Mouse (Mus musculus): ENCODE data around the gene Slc27a1.

The Slc27a1 gene

DNA sequence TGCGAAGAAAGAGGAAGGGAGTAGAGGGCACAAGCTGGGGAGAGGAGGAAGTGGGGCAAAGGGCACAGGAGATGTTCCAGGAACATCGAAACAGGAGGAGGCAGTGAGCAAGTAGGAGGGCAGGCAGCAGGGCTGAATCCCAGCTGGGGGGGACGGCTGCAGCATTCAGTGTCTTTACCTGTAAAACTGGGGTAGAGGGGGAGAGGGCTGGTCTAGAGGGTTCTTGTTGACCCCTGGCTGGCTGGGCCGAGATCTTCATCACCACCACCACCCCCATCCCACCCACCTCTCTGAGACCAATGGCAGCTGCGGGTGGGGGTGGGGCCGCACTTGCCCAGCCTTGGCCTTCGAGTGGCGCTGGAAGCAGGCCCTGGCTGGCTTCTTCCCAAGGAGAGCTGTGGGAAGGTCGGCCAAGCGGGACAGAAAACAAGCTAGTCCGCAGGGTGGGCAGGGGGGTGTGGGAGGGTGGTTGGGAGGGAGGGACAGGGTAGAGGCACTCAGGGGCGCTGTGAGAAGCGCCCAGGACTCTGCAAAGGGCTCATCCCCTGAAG, at the start of gene Slc27a1:
Slc27a1 (plus strand) TSS at position 496 of the 551 bp plus-strand sequence.
- no peak for DNase-seq (ENCODE audit: low read depth, low spot score)

- peak; percentile 70 for DNase-seq (ENCODE audit: low read depth, low spot score)
Measured at GRCm38 (mm10) chr8:71519037-71519825, 49.5 kb upstream of the Slc27a1 start.

DNA sequence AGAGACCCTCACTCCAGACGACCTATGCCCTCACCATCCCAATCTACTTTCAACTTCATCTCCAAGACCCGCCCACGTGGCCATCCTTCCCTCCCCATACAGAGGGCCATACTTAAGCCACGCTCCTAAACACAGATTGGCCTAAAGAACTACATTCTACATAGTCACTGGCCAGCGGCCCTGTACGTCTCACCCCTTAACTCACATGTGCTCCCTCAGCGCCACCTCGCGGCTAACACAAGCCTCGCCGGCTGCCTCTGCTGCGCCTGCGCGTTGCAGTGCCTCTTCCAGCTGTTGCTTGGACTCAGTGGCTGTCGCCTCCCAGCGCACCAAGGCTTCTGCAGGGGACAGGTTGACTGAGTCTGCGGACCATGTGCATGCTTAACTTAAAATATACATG, 47.0 kb upstream of the Slc27a1 start:
- peak; percentile 95 for DNase-seq (ENCODE audit: low read depth, low spot score)

GRCm38 (mm10) chr8:71525226-71526050, 43.2 kb upstream of the Slc27a1 start, which contains the start of gene Ccdc194:
TSS of gene Ccdc194 (minus strand) at chr8:71525711.
- no peak for DNase-seq (ENCODE audit: low read depth, low spot score)

DNA sequence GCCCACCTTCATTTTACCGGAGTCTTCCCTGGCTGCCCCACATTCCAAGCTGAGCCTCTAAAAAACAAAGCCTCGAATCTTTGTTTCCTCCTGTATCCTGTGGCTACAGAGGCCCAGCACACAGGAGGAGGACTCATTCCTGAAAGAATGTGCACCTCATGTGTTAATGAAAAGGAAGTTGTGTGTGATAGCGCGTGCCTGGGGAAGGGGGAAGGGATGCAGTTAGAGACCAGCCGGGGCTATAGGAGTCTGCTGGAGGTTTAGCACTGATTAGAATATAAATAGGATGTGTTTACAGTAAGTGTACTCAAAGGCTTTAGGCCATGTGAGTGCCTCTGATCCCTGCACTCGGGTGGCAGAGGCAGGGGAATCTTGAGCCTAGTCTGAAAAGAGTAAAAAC, 42.4 kb upstream of the Slc27a1 start:
- no peak for DNase-seq (ENCODE audit: low read depth, low spot score)

- DNase-seq (ENCODE audit: low read depth, low spot score) = no peak
Measured at GRCm38 (mm10) chr8:71527162-71527870, 41.4 kb upstream of the Slc27a1 start.

DNA sequence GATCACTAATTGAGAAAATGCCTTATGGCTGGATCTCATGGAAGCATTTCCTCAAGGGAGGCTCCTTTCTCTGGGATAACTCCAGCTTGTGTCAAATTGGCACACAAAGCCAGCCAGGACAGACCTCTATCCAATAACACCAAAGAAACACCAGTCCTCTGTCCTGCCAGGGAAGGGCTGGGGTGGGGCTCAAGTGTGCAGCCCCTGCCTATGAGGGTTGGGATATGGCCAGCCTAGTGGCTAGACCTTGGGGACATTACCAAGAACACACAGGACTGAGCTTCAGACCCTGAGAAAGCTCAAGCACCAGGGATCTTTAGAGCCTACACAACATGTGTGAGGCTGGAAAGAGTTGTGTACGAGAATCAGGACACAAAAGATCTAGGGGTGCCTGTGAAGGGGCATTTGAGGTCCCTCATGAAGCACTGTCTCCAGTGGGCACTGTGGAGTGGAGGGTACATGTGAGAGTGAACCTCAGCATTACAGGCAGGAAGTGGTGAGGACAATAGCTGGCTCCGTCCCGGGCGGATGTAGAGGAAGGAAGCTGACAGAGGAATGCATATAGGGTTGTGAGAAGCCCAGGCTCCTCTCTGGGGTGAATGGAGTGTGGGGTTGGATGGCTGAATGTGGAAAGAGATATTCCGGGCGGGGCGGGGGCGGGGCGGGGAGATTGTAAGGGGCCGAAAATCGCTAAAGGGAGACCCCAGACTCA, 40.2 kb upstream of the Slc27a1 start:
- DNase-seq (ENCODE audit: low read depth, low spot score) = no peak

DNA sequence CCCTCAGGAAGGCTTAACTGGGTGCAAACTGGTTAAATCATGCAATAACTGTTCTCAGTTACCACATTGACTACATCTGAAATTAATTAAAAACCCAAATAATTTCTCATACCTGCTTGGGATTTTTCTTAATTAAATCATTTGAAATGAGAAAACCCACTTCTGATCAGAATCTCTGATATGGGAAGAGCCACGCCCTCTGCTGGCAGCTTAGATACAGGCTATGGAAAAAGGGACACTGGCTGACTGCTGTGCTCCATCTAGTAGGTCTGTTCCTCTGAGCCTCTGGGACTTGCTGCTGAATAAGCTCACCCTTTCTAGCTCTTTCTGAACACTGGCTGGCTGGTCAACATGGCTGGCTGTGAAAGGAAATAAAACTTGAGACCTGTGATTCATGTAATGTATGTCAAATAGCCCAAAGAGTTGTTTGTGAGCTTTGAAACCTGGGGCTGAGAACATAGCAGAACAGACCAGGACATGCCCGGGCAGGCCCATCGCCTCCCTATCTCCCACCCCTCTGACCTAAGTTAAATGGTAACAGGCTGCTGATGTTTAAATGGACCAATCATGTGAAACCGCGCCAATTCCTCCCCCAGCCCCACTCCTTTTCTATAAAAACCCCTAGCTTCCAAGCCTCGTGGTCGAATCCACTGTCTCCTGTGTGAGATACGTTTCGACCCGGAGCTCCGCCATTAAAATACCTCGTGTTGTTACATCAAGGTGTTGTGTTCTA, 37.8 kb upstream of the Slc27a1 start:
- DNase-seq (ENCODE audit: low read depth, low spot score) = peak; percentile 48

DNA sequence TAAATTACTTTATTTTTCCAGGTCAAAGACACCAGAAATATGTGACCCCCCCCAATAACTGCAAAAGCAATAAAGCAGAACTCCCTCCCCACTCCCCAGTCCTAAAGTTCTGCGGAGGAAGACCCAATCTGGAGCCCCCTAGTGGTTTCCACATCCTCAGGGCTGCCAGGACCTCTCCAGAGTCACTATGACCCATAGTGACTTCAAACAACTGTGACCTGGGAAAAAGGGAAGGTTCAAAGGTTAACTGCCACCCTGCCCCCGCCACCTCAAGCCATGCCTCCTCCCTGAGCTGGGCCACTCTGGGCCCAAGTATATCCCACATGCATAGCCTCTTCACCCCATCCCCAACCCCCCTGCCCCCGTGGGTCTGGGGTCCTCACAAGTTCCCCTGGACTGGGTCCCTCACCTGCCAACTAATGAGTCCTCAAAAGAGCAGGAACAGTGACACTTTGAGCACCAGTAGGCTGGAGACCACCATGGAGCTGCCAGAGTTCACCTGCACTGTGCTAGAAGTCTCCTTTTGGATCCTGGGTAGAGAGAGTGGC, 34.3 kb upstream of the Slc27a1 start:
- DNase-seq (ENCODE audit: low read depth, low spot score) = no peak

DNA sequence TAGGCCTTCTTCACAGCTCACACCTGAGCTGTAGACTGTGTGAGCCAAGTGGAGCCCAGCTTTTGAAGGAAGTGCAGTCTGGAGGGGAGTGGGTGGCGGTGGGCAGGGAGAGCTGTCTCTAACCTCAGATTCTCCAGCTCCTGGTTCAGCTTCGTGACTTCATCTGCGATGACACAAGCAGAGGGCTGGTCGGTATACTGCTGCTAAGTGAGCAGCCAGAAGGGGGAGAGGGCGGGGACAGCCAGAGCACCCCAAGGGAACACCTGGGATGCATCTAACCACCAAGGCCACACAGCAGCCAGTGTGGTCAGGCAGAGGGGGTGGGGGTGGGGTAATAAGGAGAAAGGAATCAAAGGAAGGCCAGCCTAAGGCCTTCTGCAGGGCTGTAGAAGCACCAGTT, 33.0 kb upstream of the Slc27a1 start:
- no peak for DNase-seq (ENCODE audit: low read depth, low spot score)

GRCm38 (mm10) chr8:71537028-71537867, 31.4 kb upstream of the Slc27a1 start, which contains the start of gene Bst2:
TSS of gene Bst2 (minus strand) at chr8:71537456.
- DNase-seq (ENCODE audit: low read depth, low spot score) = peak; percentile 82

DNA sequence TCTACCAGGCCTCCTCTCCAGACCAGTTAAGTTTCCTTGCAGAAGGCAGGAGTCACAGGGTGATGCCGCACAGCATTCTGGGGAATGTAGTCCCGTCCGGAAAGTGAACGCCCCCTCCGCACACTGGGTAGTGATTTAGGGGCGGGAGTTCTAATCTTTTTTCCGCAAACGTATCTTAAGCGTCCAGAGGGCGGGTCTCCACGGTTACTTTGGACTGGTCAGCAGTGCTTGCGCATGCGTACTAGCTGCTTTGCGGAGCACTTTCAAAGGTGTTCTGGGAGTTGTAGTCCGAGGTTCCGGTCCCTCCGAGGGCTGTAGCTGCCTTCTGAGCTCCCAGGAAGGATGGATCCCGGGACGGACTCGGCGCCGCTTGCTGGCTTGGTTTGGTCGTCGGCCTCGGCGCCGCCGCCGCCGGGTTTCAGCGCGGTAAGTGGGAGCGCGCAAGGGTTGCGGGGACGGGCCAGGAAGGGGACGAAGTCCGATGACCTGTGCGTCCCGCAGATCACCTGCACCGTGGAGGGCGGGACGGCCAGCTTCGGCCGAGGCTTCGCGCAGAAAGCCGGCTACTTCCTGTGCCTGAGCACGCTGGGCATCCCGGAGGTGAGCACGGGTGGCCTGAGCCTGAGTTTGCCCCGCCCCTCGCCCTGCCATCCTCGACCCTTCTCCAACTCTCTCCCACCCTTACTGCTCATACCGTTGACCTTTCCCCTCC, 25.9 kb upstream of the Slc27a1 start, which contains the start of gene Mvb12a:
Mvb12a (plus strand) TSS at position 291 of the 712 bp plus-strand sequence.
- DNase-seq (ENCODE audit: low read depth, low spot score) = peak; percentile 99

DNA sequence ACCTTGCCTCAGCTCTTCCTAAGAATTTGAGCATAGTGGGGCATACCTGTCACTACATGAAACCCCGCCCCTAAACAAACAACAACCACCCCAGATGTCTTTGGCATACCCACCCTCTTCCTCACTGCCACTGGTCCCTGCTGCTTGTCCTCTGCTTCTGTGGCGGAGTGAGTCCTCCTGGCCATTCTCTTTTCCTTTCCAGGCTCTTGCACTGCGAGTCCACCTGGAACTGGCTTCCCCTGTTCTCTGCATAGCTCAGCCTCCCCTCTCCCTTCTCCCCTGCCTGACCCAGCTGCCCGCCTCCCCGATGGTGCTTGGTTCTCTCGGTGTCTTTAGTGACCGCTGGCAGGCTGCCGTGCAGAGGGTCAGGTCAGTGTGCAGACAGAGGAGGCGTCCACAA, 24.9 kb upstream of the Slc27a1 start:
- DNase-seq (ENCODE audit: low read depth, low spot score) = no peak

- DNase-seq (ENCODE audit: low read depth, low spot score) = no peak
Measured at GRCm38 (mm10) chr8:71545053-71545452, 23.6 kb upstream of the Slc27a1 start.

GRCm38 (mm10) chr8:71547590-71547989, 21.1 kb upstream of the Slc27a1 start:
- DNase-seq (ENCODE audit: low read depth, low spot score) = no peak

DNA sequence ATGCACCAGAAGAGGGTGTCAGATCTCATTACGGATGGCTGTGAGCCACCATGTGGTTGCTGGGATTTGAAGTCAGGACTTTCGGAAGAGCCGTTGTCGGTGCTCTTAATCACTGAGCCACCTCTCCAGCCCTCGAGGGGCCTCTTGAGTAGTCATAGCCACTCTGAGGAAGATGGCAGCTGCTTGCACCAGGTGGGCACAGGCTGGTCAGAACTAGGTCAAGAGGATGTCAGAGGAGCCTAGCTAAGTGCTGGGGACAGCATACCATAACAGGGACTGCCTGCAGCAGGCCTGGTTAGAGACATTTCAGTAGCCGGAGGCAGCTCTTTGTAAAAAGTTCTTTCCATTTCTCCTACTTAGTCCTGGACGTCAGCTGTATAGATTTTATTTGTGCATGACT, 17.9 kb upstream of the Slc27a1 start:
- DNase-seq (ENCODE audit: low read depth, low spot score) = no peak

GRCm38 (mm10) chr8:71552770-71553169, 15.9 kb upstream of the Slc27a1 start:
- no peak for DNase-seq (ENCODE audit: low read depth, low spot score)

DNA sequence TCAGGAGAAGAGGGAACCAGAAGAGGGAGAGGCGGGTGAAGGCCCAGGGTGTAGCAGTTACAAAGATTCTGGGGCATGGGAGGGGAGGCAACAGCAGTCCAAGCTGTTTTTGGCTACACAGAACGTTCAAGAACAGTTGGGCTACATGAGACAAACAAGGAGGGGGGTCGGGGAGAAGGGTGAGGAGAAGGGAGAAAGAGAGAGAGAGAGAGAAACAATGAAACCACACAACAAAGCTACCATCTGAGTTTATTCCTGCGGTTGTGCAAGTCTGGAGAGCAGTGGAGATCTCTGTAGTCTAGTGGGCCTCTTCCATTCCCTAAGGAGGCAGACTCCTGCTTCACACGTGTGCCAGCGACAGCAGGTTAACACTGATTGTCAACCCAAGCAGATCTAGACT, 14.7 kb upstream of the Slc27a1 start:
- no peak for DNase-seq (ENCODE audit: low read depth, low spot score)
